Mouse (Mus musculus) liver, postnatal 0 days (tissue): ENCODE data around the gene Aff3.

ENCODE experiments used
- CTCF ChIP-seq: sonication (generic); IDR thresholded peaks from 2 replicates; pipeline ENCODE4 v1.5.1; 2016; ENCODE audit warnings: antibody characterized with exemption, low read depth
- EP300 ChIP-seq: IDR thresholded peaks from 2 replicates; pipeline ENCODE4 v1.6.1; 2016; ENCODE audit warnings: antibody characterized with exemption, low read depth, mild to moderate bottlenecking

GRCm38 (mm10) chr1:38436471-38437340 lies 228.0 kb downstream of the Aff3 start:
- TF ChIP-seq CTCF (no peak), EP300 (no peak)
